Mouse (Mus musculus): ENCODE results near the gene S100a14. TPM values are rescaled to one million over a fixed set of nuclear protein-coding genes. Genes with fewer than 3 reads are reported as not detected.

Gene S100a14
- under 1 TPM; 0.53 to 0.67 TPM for total RNA-seq (2021)

- no peak for DNase-seq
These were observed at the start of gene S100a14 for GRCm38 (mm10) chr3:90526580-90526979. TSS of gene S100a14 (plus strand) at chr3:90526856.

- no peak for DNase-seq
These were observed 39.7 kb upstream of the S100a14 start for GRCm38 (mm10) chr3:90486998-90487397.

- DNase-seq = no peak
These were observed 38.1 kb upstream of the S100a14 start for GRCm38 (mm10) chr3:90488576-90488975.

- peak; percentile 94 to 95 for DNase-seq
These were observed 35.9 kb upstream of the S100a14 start, which contains the start of gene Snapin for GRCm38 (mm10) chr3:90490696-90491256. TSS of gene Snapin (minus strand) at chr3:90491033.

- DNase-seq = peak in 1 of 2 experiments; percentile 26
These were observed 35.3 kb upstream of the S100a14 start for GRCm38 (mm10) chr3:90491350-90491749.

- no peak for DNase-seq
These were observed 32.7 kb upstream of the S100a14 start for GRCm38 (mm10) chr3:90493831-90494540.

- DNase-seq = no peak
These were observed 30.7 kb upstream of the S100a14 start for GRCm38 (mm10) chr3:90495850-90496525.

- no peak for DNase-seq
These were observed 29.1 kb upstream of the S100a14 start for GRCm38 (mm10) chr3:90497597-90497996.

GRCm38 (mm10) chr3:90503444-90503843 is 23.2 kb upstream of the S100a14 start:
- no peak for DNase-seq

- DNase-seq = no peak
These were observed 21.4 kb upstream of the S100a14 start for GRCm38 (mm10) chr3:90505216-90505615.

- DNase-seq = no peak
These were observed 20.3 kb upstream of the S100a14 start for GRCm38 (mm10) chr3:90506362-90506761.

GRCm38 (mm10) chr3:90508287-90508949 is 18.2 kb upstream of the S100a14 start:
- DNase-seq = no peak

GRCm38 (mm10) chr3:90508950-90509746 is 17.5 kb upstream of the S100a14 start, which contains the start of gene Chtop:
TSS of gene Chtop (minus strand) at chr3:90509498.
- peak; percentile 98 to 99 for DNase-seq

GRCm38 (mm10) chr3:90509747-90510123 is 16.9 kb upstream of the S100a14 start:
- DNase-seq = no peak

- DNase-seq = no peak
These were observed 14.4 kb upstream of the S100a14 start for GRCm38 (mm10) chr3:90512276-90512675.

GRCm38 (mm10) chr3:90512948-90513642 is 13.6 kb upstream of the S100a14 start:
- no peak for DNase-seq

- DNase-seq = peak; percentile 40 to 44
These were observed 12.7 kb upstream of the S100a14 start, which contains the start of the genes S100a1 and S100a13 for GRCm38 (mm10) chr3:90513796-90514590. TSS of gene S100a1 (minus strand) at chr3:90514392. TSS of gene S100a13 (plus strand) at chr3:90514435.

- DNase-seq = no peak
These were observed 12.0 kb upstream of the S100a14 start for GRCm38 (mm10) chr3:90514691-90515090.

- DNase-seq = no peak
These were observed 11.4 kb upstream of the S100a14 start for GRCm38 (mm10) chr3:90515242-90515641.

- no peak for DNase-seq
These were observed 10.9 kb upstream of the S100a14 start for GRCm38 (mm10) chr3:90515789-90516188.
